Mouse (Mus musculus) intestine, embryonic 14.5 days (tissue): ENCODE measurements around the gene Col28a1. TPM values are rescaled to one million over a fixed set of nuclear protein-coding genes. Genes with fewer than 3 reads are reported as not detected.

Experiments
- ATAC-seq: fragments of 200-750 bp; cut with Nextera tagmentation; replicated peaks from 2 replicates; pipeline ENCODE4 v1.8.0; 2017; ENCODE audit warnings: low read depth, moderate number of reproducible peaks, moderate TSS enrichment, moderate library complexity; ENCODE audit not compliant: low FRiP score, low TSS enrichment
- DNase-seq: peaks from one replicate; pipeline ENCODE4 v3.0.0-alpha.2; 2018; ENCODE audit warnings: low spot score
- H3K27ac ChIP-seq: fragments of 300-500 bp; sonication (generic); 2 replicates; pipeline ENCODE4 v1.5.1; 2014; ENCODE audit warnings: low read depth, mild to moderate bottlenecking, control low read depth
- H3K27me3 ChIP-seq: fragments of 300-500 bp; sonication (generic); replicated peaks from 2 replicates; pipeline ENCODE4 v1.6.1; 2014; ENCODE audit warnings: low read length, control low read depth; ENCODE audit not compliant: control insufficient read depth, insufficient read depth
- H3K36me3 ChIP-seq: fragments of 300-500 bp; sonication (generic); 2 replicates; pipeline ENCODE4 v1.6.1; 2014; ENCODE audit warnings: low read length, control low read depth; ENCODE audit not compliant: control insufficient read depth, insufficient read depth
- H3K4me1 ChIP-seq: fragments of 300-500 bp; sonication (generic); replicated peaks from 2 replicates; pipeline ENCODE4 v1.6.1; 2014; ENCODE audit warnings: low read length, control low read depth, mixed read lengths; ENCODE audit not compliant: control insufficient read depth, insufficient read depth
- H3K4me2 ChIP-seq: fragments of 300-500 bp; sonication (generic); 2 replicates; pipeline ENCODE4 v1.6.1; 2014; ENCODE audit warnings: low read length
- H3K4me3 ChIP-seq: fragments of 300-500 bp; sonication (generic); 2 replicates; pipeline ENCODE4 v1.5.1; 2014; ENCODE audit warnings: low read depth, low read length, control low read depth, mixed read lengths
- H3K9ac ChIP-seq: fragments of 300-500 bp; sonication (generic); 2 replicates; pipeline ENCODE4 v1.6.1; 2014; ENCODE audit warnings: mild to moderate bottlenecking, low read length
- H3K9me3 ChIP-seq: fragments of 300-500 bp; sonication (generic); 2 replicates; pipeline ENCODE4 v1.6.1; 2016; ENCODE audit warnings: low read length, control low read depth; ENCODE audit not compliant: control insufficient read depth
- WGBS: fragments of 180-500 bp; shearing (Covaris S2); extraction: QIAGEN DNeasy Blood & Tissue Kit; methylation state at CpG from one replicate; pipeline ENCODE4 v1.1.7; 2014; 5-methylcytosine and 5-hydroxymethylcytosine counted together
- polyA plus RNA-seq: library from polyadenylated mRNA; unstranded; fragments of >200 nt; fragmentation: Nextera tagmentation; extraction: Ambion mirVana; gene quantifications from 2 replicates; pipeline ENCODE4 v1.2.1, GENCODE M21; 2014

Col28a1 gene
- polyA plus RNA-seq, 1 experiment from 2014 or later: 1.4 TPM

- Histone ChIP-seq H3K9me3 (no peaks in the 10 kb centered on the region), H3K4me2 (no peak overlapping the region), H3K9ac (no peak overlapping the region), H3K27ac (no peak overlapping the region), H3K4me3 (no peak overlapping the region), H3K36me3 (no peaks in the 10 kb centered on the region), H3K27me3 (no peaks in the 10 kb centered on the region), H3K4me1 (no peaks in the 10 kb centered on the region)
- 56% methylated on average over 3 of the region's 3 CpGs for WGBS
- DNase-seq: no peak
- ATAC-seq: no peak
Observed at GRCm38 (mm10) chr6:8095856-8096255, 96.6 kb downstream of the Col28a1 start.

GRCm38 (mm10) chr6:8094160-8094953, 98.1 kb downstream of the Col28a1 start:
- Histone ChIP-seq H3K36me3 (no peaks in the 10 kb centered on the region), H3K9me3 (no peaks in the 10 kb centered on the region), H3K4me2 (no peak overlapping the region), H3K4me1 (no peaks in the 10 kb centered on the region), H3K27me3 (no peaks in the 10 kb centered on the region), H3K4me3 (no peak overlapping the region), H3K9ac (no peak overlapping the region), H3K27ac (no peak overlapping the region)
- ATAC-seq: no peak
- WGBS: 70% methylated on average over 8 of the region's 8 CpGs
- DNase-seq: no peak

- ATAC-seq: no peak
- WGBS: 78% methylated on average over 7 of the region's 7 CpGs
- Histone ChIP-seq H3K27ac (no peak overlapping the region), H3K9me3 (no peaks in the 10 kb centered on the region), H3K9ac (no peak overlapping the region), H3K36me3 (no peaks in the 10 kb centered on the region), H3K4me1 (no peaks in the 10 kb centered on the region), H3K4me2 (no peak overlapping the region), H3K4me3 (no peak overlapping the region), H3K27me3 (no peaks in the 10 kb centered on the region)
- no peak for DNase-seq
Observed at GRCm38 (mm10) chr6:8093556-8093955, 98.9 kb downstream of the Col28a1 start.

- WGBS: 54% methylated on average over 3 of the region's 3 CpGs
- ATAC-seq (no peak), DNase-seq (no peak)
Observed at GRCm38 (mm10) chr6:8086847-8087246, 105.6 kb downstream of the Col28a1 start.

GRCm38 (mm10) chr6:8084806-8085205, 107.6 kb downstream of the Col28a1 start:
- Histone ChIP-seq H3K4me3 (no peak overlapping the region), H3K27me3 (no peaks in the 10 kb centered on the region), H3K9ac (no peak overlapping the region), H3K4me1 (no peaks in the 10 kb centered on the region), H3K4me2 (no peak overlapping the region), H3K9me3 (no peaks in the 10 kb centered on the region), H3K27ac (no peak overlapping the region), H3K36me3 (no peaks in the 10 kb centered on the region)
- DNase-seq (no peak), ATAC-seq (no peak)
- WGBS: 76% methylated on average over 7 of the region's 7 CpGs

More at GRCm38 (mm10) chr6:8086847-8087246, 105.6 kb downstream of the Col28a1 start:
- Histone ChIP-seq H3K4me2 (no peak overlapping the region), H3K36me3 (no peaks in the 10 kb centered on the region), H3K4me1 (no peaks in the 10 kb centered on the region), H3K27me3 (no peaks in the 10 kb centered on the region), H3K4me3 (no peak overlapping the region), H3K9me3 (no peaks in the 10 kb centered on the region), H3K9ac (no peak overlapping the region), H3K27ac (no peak overlapping the region)

GRCm38 (mm10) chr6:8083196-8083595, 109.2 kb downstream of the Col28a1 start:
- H3K4me3 ChIP-seq: no peak overlapping the region
- H3K9me3 ChIP-seq: no peaks in the 10 kb centered on the region
- no peaks in the 10 kb centered on the region for H3K36me3 ChIP-seq
- no peaks in the 10 kb centered on the region for H3K4me1 ChIP-seq
- no peak overlapping the region for H3K4me2 ChIP-seq
- no peak overlapping the region for H3K27ac ChIP-seq
- no peak overlapping the region for H3K9ac ChIP-seq
- WGBS: 92% methylated on average over 2 of the region's 2 CpGs
- no peaks in the 10 kb centered on the region for H3K27me3 ChIP-seq
- DNase-seq (no peak), ATAC-seq (no peak)

GRCm38 (mm10) chr6:8077572-8078146, 114.8 kb downstream of the Col28a1 start:
- no peak for ATAC-seq
- Histone ChIP-seq H3K27me3 (no peaks in the 10 kb centered on the region), H3K36me3 (no peaks in the 10 kb centered on the region), H3K4me2 (no peak overlapping the region), H3K9me3 (no peaks in the 10 kb centered on the region), H3K27ac (no peak overlapping the region), H3K4me3 (no peak overlapping the region), H3K9ac (no peak overlapping the region), H3K4me1 (no peaks in the 10 kb centered on the region)
- no peak for DNase-seq
- 56% methylated on average over 5 of the region's 5 CpGs for WGBS

- ATAC-seq (no peak), DNase-seq (no peak)
- Histone ChIP-seq H3K27me3 (no peaks in the 10 kb centered on the region), H3K4me1 (no peaks in the 10 kb centered on the region), H3K9me3 (no peaks in the 10 kb centered on the region), H3K4me3 (no peak overlapping the region), H3K4me2 (no peak overlapping the region), H3K36me3 (no peaks in the 10 kb centered on the region), H3K27ac (no peak overlapping the region), H3K9ac (no peak overlapping the region)
- WGBS: 38% methylated on average over 2 of the region's 2 CpGs
Observed at GRCm38 (mm10) chr6:8074914-8075313, 117.5 kb downstream of the Col28a1 start.

GRCm38 (mm10) chr6:8068979-8069378, 123.4 kb downstream of the Col28a1 start:
- no peaks in the 10 kb centered on the region for H3K36me3 ChIP-seq
- no peak for DNase-seq
- H3K9ac ChIP-seq: no peak overlapping the region
- H3K4me3 ChIP-seq: no peak overlapping the region
- no peak overlapping the region for H3K27ac ChIP-seq
- no peak for ATAC-seq
- no peaks in the 10 kb centered on the region for H3K9me3 ChIP-seq
- no peak overlapping the region for H3K4me2 ChIP-seq
- H3K27me3 ChIP-seq: no peaks in the 10 kb centered on the region
- 82% methylated on average over 5 of the region's 5 CpGs for WGBS
- H3K4me1 ChIP-seq: no peaks in the 10 kb centered on the region
